Mouse (Mus musculus) embryonic stem cell, embryonic (primary cell): ENCODE measurements around the gene Tpgs1.

ENCODE experiments used
- CTCF ChIA-PET, 4 experiments: fragments of 300-600 bp in 2 of 4; fragments of 350-600 bp in 2 of 4; sonication (Branson Sonifier 250); formaldehyde crosslinking; loops; one replicate each; lab custom pipeline; 2022; ENCODE audit warnings: inconsistent platforms in 2 of 4; lab: Charles Lee
- POLR2A ChIA-PET, 4 experiments: fragments of 300-600 bp in 2 of 4; fragments of 350-600 bp in 2 of 4; sonication (Branson Sonifier 250); formaldehyde crosslinking; loops; one replicate each; lab custom pipeline; 2022; ENCODE audit warnings: antibody characterized with exemption in 4 of 4, inconsistent platforms in 1 of 4; lab: Charles Lee

Tpgs1 gene

DNA sequence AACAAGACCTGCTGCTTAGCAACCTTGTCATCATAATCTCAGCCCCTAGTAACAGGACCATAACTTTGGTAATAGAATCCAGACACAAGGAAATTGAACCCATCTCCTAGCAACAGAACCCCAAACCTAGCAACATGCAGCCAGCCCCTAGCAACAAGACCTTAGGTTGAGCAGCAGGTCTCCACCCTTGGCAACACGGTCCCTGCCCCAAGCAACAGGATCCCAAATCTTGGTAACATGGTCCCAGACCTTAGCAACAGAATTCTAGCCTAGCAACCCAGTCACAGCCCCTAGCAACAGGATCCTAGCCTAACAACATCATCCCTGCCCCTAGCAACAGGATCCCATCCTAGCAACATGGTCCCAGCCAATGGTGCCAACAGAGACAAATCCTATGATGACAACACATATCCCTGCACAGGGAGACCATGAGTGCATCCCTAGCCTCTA, 14.2 kb upstream of the Tpgs1 start:
- POLR2A ChIA-PET: interaction anchor here in 2 of 4 experiments (0.6 to 1.2 kb wide), 3 partner anchors 19 to 721 kb away, joined by 3 read pairs; no protein-coding TSS in a partner anchor
- CTCF ChIA-PET: interaction anchor here in 1 of 4 experiments (0.8 kb wide), 1 partner anchor 86 kb away, joined by 3 read pairs; no protein-coding TSS in a partner anchor

- POLR2A ChIA-PET: interaction anchor here in 2 of 4 experiments (0.6 to 1.8 kb wide), 4 partner anchors 11 to 23 kb away, joined by 3 to 9 read pairs (median 3); no protein-coding TSS in a partner anchor
- CTCF ChIA-PET: interaction anchor here (0.6 to 1.2 kb wide), 21 partner anchors 9 to 1247 kb away, joined by 3 to 9 read pairs (median 3); partner anchors contain the start of genes Cdc34 (in 1 of the 4), Polrmt (in 1 of the 4) and Tpgs1 (in 1 of the 4)
These were observed 10.3 kb upstream of the Tpgs1 start for GRCm38 (mm10) chr10:79658829-79659228.

- ChIA-PET CTCF (interaction anchor here in 1 of 4 experiments (0.5 to 8.8 kb wide), 4 partner anchors 10 to 36 kb away, joined by 3 to 57 read pairs (median 3); partner anchors contain the start of gene Cdc34), POLR2A (interaction anchor here in 3 of 4 experiments (0.8 to 18.2 kb wide), 5 partner anchors 11 to 29 kb away, joined by 3 to 367 read pairs (median 9); partner anchors contain the start of genes Cdc34 (in 2 of the 3), Gzmm (in 1 of the 3) and Tpgs1 (in 1 of the 3))
These were observed 8.9 kb upstream of the Tpgs1 start for GRCm38 (mm10) chr10:79660298-79660697.

DNA sequence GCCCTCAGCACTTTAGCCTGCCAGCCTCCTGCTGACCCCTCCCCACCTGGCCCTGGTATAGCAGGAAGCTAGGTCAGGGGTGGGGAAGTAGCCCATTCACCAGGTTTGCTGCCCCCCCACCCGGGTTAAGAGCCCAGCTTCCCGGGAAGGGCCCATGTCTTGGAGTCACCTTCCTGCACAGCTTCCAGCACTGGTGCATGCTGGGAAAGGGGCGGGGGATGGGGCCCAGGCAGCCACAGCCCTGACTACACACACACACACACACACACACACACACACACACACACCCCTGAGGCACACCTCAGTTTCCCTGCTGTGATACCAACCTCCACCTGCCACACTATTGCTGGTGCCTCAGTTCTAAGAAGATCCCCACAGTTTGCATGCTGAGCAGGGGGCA, 7.3 kb upstream of the Tpgs1 start:
- POLR2A ChIA-PET: interaction anchor here (0.6 to 18.2 kb wide), 27 partner anchors 9 to 246 kb away, joined by 3 to 367 read pairs (median 4); partner anchors contain the start of genes Cdc34 (in 3 of the 4), C2cd4c (in 2 of the 4), Gzmm (in 2 of the 4) and Bsg (in 1 of the 4)
- CTCF ChIA-PET: interaction anchor here (0.6 to 8.8 kb wide), 29 partner anchors 8 to 668 kb away, joined by 3 to 57 read pairs (median 4); partner anchors contain the start of genes Bsg (in 1 of the 4), C2cd4c (in 1 of the 4), Cdc34 (in 1 of the 4) and Pcsk4 (in 1 of the 4)

GRCm38 (mm10) chr10:79664131-79664665, 5.0 kb upstream of the Tpgs1 start, which contains the start of gene Madcam1:
Gene Madcam1 (plus strand): TSS chr10:79664559.
- ChIA-PET CTCF (interaction anchor here (0.6 to 8.8 kb wide), 48 partner anchors 8 to 883 kb away, joined by 3 to 57 read pairs (median 4); partner anchors contain the start of genes C2cd4c (in 2 of the 4), Bsg (in 1 of the 4), Cdc34 (in 1 of the 4) and Mum1 (in 1 of the 4)), POLR2A (interaction anchor here in 3 of 4 experiments (0.6 to 18.2 kb wide), 29 partner anchors 8 to 504 kb away, joined by 3 to 367 read pairs (median 4); partner anchors contain the start of genes C2cd4c (in 3 of the 3), Bsg (in 2 of the 3), Cdc34 (in 2 of the 3) and Gzmm (in 2 of the 3))

GRCm38 (mm10) chr10:79665051-79665450, 4.1 kb upstream of the Tpgs1 start:
- CTCF ChIA-PET: interaction anchor here in 3 of 4 experiments (0.9 to 8.8 kb wide), 20 partner anchors 8 to 147 kb away, joined by 3 to 57 read pairs (median 4); partner anchors contain the start of gene Cdc34 (in 2 of the 3)
- POLR2A ChIA-PET: interaction anchor here (0.5 to 18.2 kb wide), 15 partner anchors 9 to 115 kb away, joined by 3 to 367 read pairs (median 4); partner anchors contain the start of genes Cdc34 (in 2 of the 4), Gzmm (in 2 of the 4), Bsg (in 1 of the 4) and C2cd4c (in 1 of the 4)

DNA sequence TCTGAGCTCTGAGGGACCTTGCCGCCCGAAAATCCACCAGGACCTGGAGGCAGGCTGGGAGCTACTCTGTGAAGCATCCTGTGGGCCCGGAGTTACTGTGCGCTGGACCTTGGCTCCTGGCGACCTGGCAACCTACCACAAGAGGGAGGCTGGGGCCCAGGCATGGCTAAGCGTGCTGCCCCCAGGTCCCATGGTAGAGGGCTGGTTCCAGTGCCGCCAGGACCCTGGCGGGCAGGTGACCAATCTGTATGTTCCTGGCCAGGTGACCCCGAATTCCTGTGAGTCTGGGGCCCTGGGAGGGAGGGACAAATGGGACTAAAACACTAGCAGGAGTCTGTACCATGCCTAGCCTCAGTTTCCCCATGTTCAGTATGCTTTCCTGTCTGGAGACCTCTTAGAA, 2.7 kb upstream of the Tpgs1 start:
- ChIA-PET POLR2A (interaction anchor here in 3 of 4 experiments (0.6 to 18.2 kb wide), 10 partner anchors 9 to 91 kb away, joined by 3 to 367 read pairs (median 4); partner anchors contain the start of genes Cdc34 (in 3 of the 3), Gzmm (in 2 of the 3) and C2cd4c (in 1 of the 3)), CTCF (interaction anchor here (0.6 to 8.8 kb wide), 12 partner anchors 12 to 75 kb away, joined by 3 to 57 read pairs (median 4); partner anchors contain the start of genes Cdc34 (in 2 of the 4), Bsg (in 1 of the 4) and C2cd4c (in 1 of the 4))

DNA sequence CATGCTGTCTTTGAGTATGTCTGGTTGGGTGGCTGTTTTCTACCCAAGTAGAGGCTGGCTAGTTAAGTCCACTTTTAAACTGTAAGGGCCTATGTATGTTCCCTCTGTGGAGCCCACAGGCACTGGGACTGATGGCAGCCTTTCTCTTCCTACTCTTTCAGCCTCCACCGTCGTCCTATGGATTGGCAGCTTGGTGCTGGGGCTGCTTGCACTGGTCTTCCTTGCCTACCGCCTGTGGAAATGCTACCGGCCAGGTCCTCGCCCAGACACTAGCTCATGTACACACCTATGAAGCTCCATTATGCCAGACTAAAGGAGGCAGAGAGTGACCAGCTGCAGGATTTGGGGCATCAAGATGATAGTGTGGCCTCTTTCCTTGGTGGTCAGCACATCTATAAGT, 1.1 kb upstream of the Tpgs1 start:
- POLR2A ChIA-PET: interaction anchor here in 2 of 4 experiments (0.6 to 18.2 kb wide), 7 partner anchors 14 to 969 kb away, joined by 3 to 367 read pairs (median 4); partner anchors contain the start of genes Cdc34 (in 2 of the 2) and Gzmm (in 2 of the 2)
- CTCF ChIA-PET: interaction anchor here in 3 of 4 experiments (0.8 to 8.8 kb wide), 7 partner anchors 9 to 73 kb away, joined by 3 to 57 read pairs (median 3); partner anchors contain the start of genes C2cd4c (in 1 of the 3) and Cdc34 (in 1 of the 3)

DNA sequence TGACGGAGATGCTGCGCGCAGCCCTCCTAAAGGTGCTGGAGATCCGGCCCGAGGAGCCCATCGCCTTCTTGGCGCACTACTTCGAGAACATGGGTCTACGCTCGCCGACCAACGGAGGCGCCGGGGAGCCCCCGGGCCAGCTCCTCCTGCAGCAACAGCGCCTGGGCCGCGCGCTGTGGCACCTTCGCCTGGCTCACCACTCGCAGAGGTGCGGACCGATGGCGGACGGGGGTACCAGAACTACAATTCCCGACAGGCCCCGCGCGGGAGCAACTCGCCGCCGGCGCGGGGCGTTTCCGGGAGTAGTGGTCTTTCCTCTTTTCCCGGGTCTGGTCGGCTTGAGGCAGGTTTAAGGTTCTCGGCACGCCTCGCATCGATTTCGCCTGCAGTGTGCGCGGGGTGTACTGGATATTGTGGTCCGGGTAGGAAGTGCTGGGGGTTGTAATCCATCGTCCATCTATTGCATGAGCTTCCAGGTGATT, 448 bp downstream of the Tpgs1 start:
- POLR2A ChIA-PET: interaction anchor here in 3 of 4 experiments (0.9 to 18.2 kb wide), 28 partner anchors 8 to 241 kb away, joined by 3 to 367 read pairs (median 5); partner anchors contain the start of genes Cdc34 (in 3 of the 3), Bsg (in 2 of the 3), C2cd4c (in 2 of the 3) and Gzmm (in 2 of the 3)
- CTCF ChIA-PET: interaction anchor here (0.6 to 3.1 kb wide), 12 partner anchors 8 to 1291 kb away, joined by 3 to 14 read pairs (median 4); partner anchors contain the start of genes Cdc34 (in 1 of the 4) and Wdr18 (in 1 of the 4)

DNA sequence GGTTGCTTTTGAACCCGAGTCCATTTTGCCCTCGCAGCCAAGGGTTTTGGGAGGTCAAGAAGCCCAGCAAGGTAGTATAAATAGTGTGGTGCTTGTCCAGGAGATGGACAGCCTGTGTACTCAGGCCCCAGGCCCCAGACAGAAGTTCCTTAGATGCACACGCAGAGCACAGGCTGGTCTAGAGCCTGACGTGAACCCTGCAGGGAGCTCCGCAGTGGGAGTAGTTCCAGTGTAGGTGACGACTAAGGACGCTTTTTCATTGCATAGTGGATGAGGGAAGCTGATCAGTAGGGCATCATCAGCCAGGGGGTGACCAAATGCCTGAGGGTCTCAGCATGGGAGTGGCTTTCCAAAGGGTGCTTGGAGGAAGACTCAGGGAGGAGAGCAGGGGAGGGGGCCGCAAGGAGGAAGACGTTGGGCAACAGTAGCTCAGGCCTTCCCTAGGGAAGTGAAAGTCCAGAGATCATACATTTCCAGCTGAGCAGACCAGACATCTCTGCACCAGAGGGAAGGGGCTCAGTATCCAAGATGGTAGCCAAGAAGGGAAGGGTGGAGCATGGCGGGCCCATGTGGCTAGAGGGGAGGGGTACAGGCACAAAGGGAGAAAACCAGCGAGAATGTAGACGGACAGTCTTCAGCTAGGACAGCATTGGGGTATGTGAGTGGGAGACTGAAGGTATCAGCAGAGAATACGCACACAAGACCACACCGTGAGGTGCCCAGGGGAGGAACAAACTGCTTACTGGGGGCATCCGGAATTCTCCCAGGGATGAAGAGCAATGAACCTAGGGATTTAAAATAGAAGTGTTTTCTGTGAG, 1.1 kb downstream of the Tpgs1 start:
- POLR2A ChIA-PET: interaction anchor here (0.5 to 18.2 kb wide), 42 partner anchors 8 to 699 kb away, joined by 3 to 367 read pairs (median 4); partner anchors contain the start of genes Cdc34 (in 3 of the 4), Bsg (in 2 of the 4), C2cd4c (in 2 of the 4) and Gzmm (in 2 of the 4)
- CTCF ChIA-PET: interaction anchor here in 3 of 4 experiments (0.6 to 3.1 kb wide), 10 partner anchors 9 to 1291 kb away, joined by 3 to 14 read pairs (median 4); partner anchors contain the start of genes Cdc34 (in 1 of the 3) and Wdr18 (in 1 of the 3)

DNA sequence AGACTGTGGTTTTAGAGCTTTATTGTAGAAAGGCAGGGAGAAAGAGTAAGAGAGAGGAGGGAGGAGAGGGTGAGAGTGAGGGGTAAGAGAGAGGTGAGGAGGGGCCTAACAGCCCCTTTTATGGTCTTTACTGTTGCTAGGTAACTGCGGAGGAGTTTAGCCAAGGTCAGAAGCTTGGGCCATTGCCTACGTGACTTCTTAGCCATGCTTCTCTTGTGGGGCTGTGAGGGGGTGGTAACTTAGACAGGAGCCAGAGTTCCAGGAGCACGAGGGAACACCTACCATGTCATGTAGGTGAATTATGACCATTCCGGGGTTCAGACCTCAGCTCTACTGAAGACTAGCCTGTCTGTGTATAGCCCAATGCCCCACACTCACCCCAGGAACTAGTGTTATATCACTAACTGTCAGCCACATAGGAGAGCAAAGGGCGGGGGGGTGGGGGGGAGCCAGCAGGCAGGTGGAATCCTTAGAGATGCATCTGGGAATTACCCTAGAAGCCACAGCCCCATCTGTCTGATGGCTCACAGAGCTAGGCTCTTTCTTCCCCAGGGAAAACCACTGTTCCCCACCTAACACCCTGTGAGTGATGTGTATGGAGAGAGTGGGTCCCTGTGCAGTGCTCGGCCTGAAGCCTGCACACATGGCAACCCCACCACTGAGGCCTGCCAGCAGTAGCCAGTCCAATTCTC, 2.4 kb downstream of the Tpgs1 start:
- ChIA-PET CTCF (interaction anchor here (0.6 to 3.1 kb wide), 24 partner anchors 7 to 1466 kb away, joined by 3 to 23 read pairs (median 5); partner anchors contain the start of genes Madcam1 (in 2 of the 4), Bsg (in 1 of the 4), C2cd4c (in 1 of the 4) and Cdc34 (in 1 of the 4)), POLR2A (interaction anchor here (0.5 to 18.2 kb wide), 51 partner anchors 9 to 1932 kb away, joined by 3 to 367 read pairs (median 4); partner anchors contain the start of genes Bsg (in 3 of the 4), Cdc34 (in 3 of the 4), C2cd4c (in 2 of the 4) and Gzmm (in 2 of the 4))

- CTCF ChIA-PET: interaction anchor here in 3 of 4 experiments (0.6 to 2.6 kb wide), 21 partner anchors 7 to 163 kb away, joined by 3 to 23 read pairs (median 5); partner anchors contain the start of genes Madcam1 (in 2 of the 3), Bsg (in 1 of the 3), C2cd4c (in 1 of the 3) and Cdc34 (in 1 of the 3)
These were observed 2.9 kb downstream of the Tpgs1 start for GRCm38 (mm10) chr10:79672088-79672455.

DNA sequence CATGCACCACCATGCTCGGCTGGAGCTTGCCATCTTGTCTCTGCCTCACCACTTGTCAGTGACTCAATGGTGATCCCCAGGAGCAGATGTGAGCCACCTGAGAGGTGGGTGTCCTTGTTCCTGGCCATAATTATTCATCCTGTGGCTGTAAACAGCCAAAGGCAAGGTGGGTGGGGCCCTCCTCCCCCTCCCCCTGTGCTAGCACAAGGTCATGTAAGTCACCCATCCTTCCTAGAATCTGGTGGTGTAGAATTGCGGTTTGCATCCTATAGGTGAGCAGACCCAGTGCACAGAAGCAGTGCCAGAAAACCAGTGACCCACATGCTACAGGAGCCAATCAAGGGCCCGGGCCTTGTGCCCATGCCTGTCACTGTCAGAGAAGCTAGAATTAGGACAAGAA, 3.9 kb downstream of the Tpgs1 start:
- ChIA-PET CTCF (interaction anchor here in 3 of 4 experiments (0.6 to 2.6 kb wide), 22 partner anchors 8 to 572 kb away, joined by 3 to 23 read pairs (median 5); partner anchors contain the start of genes Madcam1 (in 3 of the 3), Bsg (in 1 of the 3), C2cd4c (in 1 of the 3) and Cdc34 (in 1 of the 3)), POLR2A (interaction anchor here (0.5 to 18.2 kb wide), 31 partner anchors 8 to 1593 kb away, joined by 3 to 367 read pairs (median 4); partner anchors contain the start of genes Bsg (in 3 of the 4), Cdc34 (in 3 of the 4), C2cd4c (in 2 of the 4) and Gzmm (in 2 of the 4))

More at GRCm38 (mm10) chr10:79672088-79672455, 2.9 kb downstream of the Tpgs1 start:
- POLR2A ChIA-PET: interaction anchor here in 3 of 4 experiments (0.6 to 18.2 kb wide), 40 partner anchors 8 to 482 kb away, joined by 3 to 367 read pairs (median 4); partner anchors contain the start of genes Bsg (in 3 of the 3), Cdc34 (in 3 of the 3), Gzmm (in 2 of the 3) and C2cd4c (in 1 of the 3)

- ChIA-PET CTCF (interaction anchor here in 2 of 4 experiments (0.6 to 1.7 kb wide), 4 partner anchors 14 to 116 kb away, joined by 3 to 7 read pairs (median 4); no protein-coding TSS in a partner anchor), POLR2A (interaction anchor here (0.6 to 18.2 kb wide), 16 partner anchors 8 to 1407 kb away, joined by 3 to 367 read pairs (median 5); partner anchors contain the start of genes Madcam1 (in 2 of the 4), Bsg (in 1 of the 4), C2cd4c (in 1 of the 4) and Cdc34 (in 1 of the 4))
These were observed 6.3 kb downstream of the Tpgs1 start for GRCm38 (mm10) chr10:79675346-79676035.
